Mouse (Mus musculus) hindbrain, embryonic 15.5 days (tissue): ENCODE measurements around the gene Tspan4. TPM values are rescaled to one million over a fixed set of nuclear protein-coding genes. Genes with fewer than 3 reads are reported as not detected.
"Not testable (repeated sequence)": the region's sequence is repeated elsewhere in the genome, so short reads cannot be mapped to it uniquely, and the experiment has no call there.

Source experiments
- ATAC-seq: fragments of 200-750 bp; cut with Nextera tagmentation; 2 replicates; pipeline ENCODE4 v1.8.0; 2017; ENCODE audit warnings: low read depth, moderate number of reproducible peaks, moderate TSS enrichment; ENCODE audit not compliant: low FRiP score
- H3K27ac ChIP-seq: fragments of 300-500 bp; sonication (generic); replicated peaks from 2 replicates; pipeline ENCODE4 v1.5.1; 2015; ENCODE audit warnings: mild to moderate bottlenecking, inconsistent platforms
- H3K27me3 ChIP-seq: fragments of 300-500 bp; sonication (generic); 2 replicates; pipeline ENCODE4 v1.6.1; 2015; ENCODE audit warnings: control low read depth, inconsistent platforms
- H3K36me3 ChIP-seq: fragments of 300-500 bp; sonication (generic); 2 replicates; pipeline ENCODE4 v1.6.1; 2015; ENCODE audit warnings: control low read depth, inconsistent platforms
- H3K4me1 ChIP-seq: fragments of 300-500 bp; sonication (generic); replicated peaks from 2 replicates; pipeline ENCODE4 v1.6.1; 2015; ENCODE audit warnings: control low read depth, inconsistent platforms
- H3K4me2 ChIP-seq: fragments of 300-500 bp; sonication (generic); 2 replicates; pipeline ENCODE4 v1.6.1; 2015; ENCODE audit warnings: moderate library complexity, mild to moderate bottlenecking, inconsistent platforms
- H3K4me3 ChIP-seq: fragments of 300-500 bp; sonication (generic); 2 replicates; pipeline ENCODE4 v1.5.1; 2015; ENCODE audit warnings: mild to moderate bottlenecking, inconsistent platforms
- H3K9ac ChIP-seq: fragments of 300-500 bp; sonication (generic); 2 replicates; pipeline ENCODE4 v1.6.1; 2015; ENCODE audit warnings: inconsistent platforms
- H3K9me3 ChIP-seq: fragments of 300-500 bp; sonication (generic); 2 replicates; pipeline ENCODE4 v1.6.1; 2016; ENCODE audit warnings: control low read depth, inconsistent platforms
- WGBS: fragments of 180-500 bp; shearing (Covaris S2); methylation state at CpG from one replicate; pipeline ENCODE4 v1.1.7; 2015; 5-methylcytosine and 5-hydroxymethylcytosine counted together
- polyA plus RNA-seq: library from polyadenylated mRNA; unstranded; fragments of >200 nt; fragmentation: Nextera tagmentation; extraction: Ambion mirVana; gene quantifications from 2 replicates; pipeline ENCODE4 v1.2.1, GENCODE M21; 2015

The Tspan4 gene
- polyA plus RNA-seq, 1 experiment from 2014 or later: 63.2 TPM

DNA sequence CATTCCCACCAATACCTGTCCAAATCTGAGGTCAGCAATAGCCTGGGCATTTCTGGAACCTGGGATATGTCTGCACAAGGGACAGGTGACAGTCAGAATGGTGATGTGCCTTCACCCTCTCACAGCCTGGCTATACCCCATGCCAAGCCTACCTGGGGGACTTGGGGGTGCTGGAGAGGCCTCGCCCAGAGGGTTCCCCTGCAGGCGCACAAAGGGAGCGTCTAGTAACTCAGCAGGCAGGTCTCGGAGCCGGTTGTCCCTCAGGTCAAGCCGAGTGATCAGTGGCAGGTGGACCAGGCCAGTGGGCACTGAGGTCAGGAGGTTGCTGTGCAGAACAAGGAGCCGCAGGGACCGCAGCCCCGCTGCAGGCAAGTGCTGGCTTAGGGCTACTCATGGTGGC lies 33.6 kb upstream of the Tspan4 start:
- Histone ChIP-seq H3K4me2 (no peak overlapping the region), H3K9ac (no peak overlapping the region), H3K9me3 (no peaks in the 10 kb centered on the region), H3K4me3 (no peak overlapping the region), H3K27ac (no peak overlapping the region), H3K27me3 (no peaks in the 10 kb centered on the region), H3K4me1 (peaks cover 35% of the 10 kb centered on the region), H3K36me3 (no peaks in the 10 kb centered on the region)
- no peak for ATAC-seq
- WGBS: 96% methylated on average over 9 of the region's 9 CpGs

- H3K27me3 ChIP-seq: no peaks in the 10 kb centered on the region
- 94% methylated on average over 13 of the region's 13 CpGs for WGBS
- H3K4me3 ChIP-seq: no peak overlapping the region
- no peaks in the 10 kb centered on the region for H3K9me3 ChIP-seq
- no peak overlapping the region for H3K27ac ChIP-seq
- H3K36me3 ChIP-seq: no peaks in the 10 kb centered on the region
- no peak overlapping the region for H3K9ac ChIP-seq
- no peak for ATAC-seq
- peak overlapping the region; percentile 75; the same call in 1 of the 2 replicates for H3K4me2 ChIP-seq
- peaks cover 34% of the 10 kb centered on the region for H3K4me1 ChIP-seq
These were observed 32.8 kb upstream of the Tspan4 start for GRCm38 (mm10) chr7:141442199-141442598.

- Histone ChIP-seq H3K9ac (peak overlapping the region; percentile 39; the same call in 1 of the 2 replicates), H3K4me3 (peak overlapping the region; percentile 36), H3K4me1 (peaks cover 29% of the 10 kb centered on the region), H3K9me3 (no peaks in the 10 kb centered on the region), H3K36me3 (no peaks in the 10 kb centered on the region), H3K27me3 (no peaks in the 10 kb centered on the region), H3K4me2 (peak overlapping the region; percentile 75), H3K27ac (no peak overlapping the region; the same call in 1 of the 2 replicates)
- ATAC-seq: no peak
- WGBS: 27% methylated on average over 12 of the region's 12 CpGs
These were observed 31.8 kb upstream of the Tspan4 start for GRCm38 (mm10) chr7:141443081-141443821.

DNA sequence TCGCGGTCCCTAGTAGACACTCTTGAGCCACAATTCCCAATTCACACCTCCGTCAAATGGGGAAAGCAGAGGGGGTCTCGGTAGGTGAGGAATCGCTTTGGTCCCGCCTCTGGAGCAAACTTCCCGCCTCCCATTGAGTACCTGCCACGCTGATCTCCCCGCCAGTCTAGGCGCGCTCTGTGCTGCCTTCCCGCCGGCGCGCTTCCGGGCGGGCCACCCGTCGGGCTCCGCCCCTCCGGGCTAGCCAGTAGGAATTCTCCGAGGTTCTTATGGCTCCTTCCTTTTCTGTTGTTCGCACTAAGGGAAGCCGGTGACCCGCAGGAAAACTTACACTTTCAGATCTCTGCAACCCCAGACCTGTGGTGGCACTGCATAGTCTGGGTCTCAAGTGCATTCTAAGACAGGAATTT lies 31.2 kb upstream of the Tspan4 start, which contains the start of gene Pidd1:
Gene Pidd1 (minus strand): TSS at position 198 of the 410 bp plus-strand sequence.
- Histone ChIP-seq H3K4me3 (peak within 1 kb of the TSS; percentile 36), H3K27me3 (no peaks in the 10 kb centered on the region), H3K9me3 (no peaks in the 10 kb centered on the region), H3K4me1 (peaks cover 32% of the 10 kb centered on the region), H3K4me2 (peak within 1 kb of the TSS; percentile 75), H3K27ac (no peak within 1 kb of the TSS; the same call in 1 of the 2 replicates), H3K9ac (peak within 1 kb of the TSS; percentile 39; the same call in 1 of the 2 replicates), H3K36me3 (peaks cover 5% of the 10 kb centered on the region; the same call in 1 of the 2 replicates)
- 0% methylated on average over 25 of the region's 25 CpGs for WGBS
- no peak for ATAC-seq

GRCm38 (mm10) chr7:141446374-141446773 lies 28.7 kb upstream of the Tspan4 start:
- H3K4me2 ChIP-seq: peak overlapping the region; percentile 70
- not testable (repeated sequence) for H3K9ac ChIP-seq, H3K27me3 ChIP-seq, H3K4me3 ChIP-seq, H3K27ac ChIP-seq, ATAC-seq, H3K9me3 ChIP-seq
- peaks cover 34% of the 10 kb centered on the region for H3K4me1 ChIP-seq
- 86% methylated on average over 3 of the region's 3 CpGs for WGBS
- peaks cover 28% of the 10 kb centered on the region for H3K36me3 ChIP-seq

DNA sequence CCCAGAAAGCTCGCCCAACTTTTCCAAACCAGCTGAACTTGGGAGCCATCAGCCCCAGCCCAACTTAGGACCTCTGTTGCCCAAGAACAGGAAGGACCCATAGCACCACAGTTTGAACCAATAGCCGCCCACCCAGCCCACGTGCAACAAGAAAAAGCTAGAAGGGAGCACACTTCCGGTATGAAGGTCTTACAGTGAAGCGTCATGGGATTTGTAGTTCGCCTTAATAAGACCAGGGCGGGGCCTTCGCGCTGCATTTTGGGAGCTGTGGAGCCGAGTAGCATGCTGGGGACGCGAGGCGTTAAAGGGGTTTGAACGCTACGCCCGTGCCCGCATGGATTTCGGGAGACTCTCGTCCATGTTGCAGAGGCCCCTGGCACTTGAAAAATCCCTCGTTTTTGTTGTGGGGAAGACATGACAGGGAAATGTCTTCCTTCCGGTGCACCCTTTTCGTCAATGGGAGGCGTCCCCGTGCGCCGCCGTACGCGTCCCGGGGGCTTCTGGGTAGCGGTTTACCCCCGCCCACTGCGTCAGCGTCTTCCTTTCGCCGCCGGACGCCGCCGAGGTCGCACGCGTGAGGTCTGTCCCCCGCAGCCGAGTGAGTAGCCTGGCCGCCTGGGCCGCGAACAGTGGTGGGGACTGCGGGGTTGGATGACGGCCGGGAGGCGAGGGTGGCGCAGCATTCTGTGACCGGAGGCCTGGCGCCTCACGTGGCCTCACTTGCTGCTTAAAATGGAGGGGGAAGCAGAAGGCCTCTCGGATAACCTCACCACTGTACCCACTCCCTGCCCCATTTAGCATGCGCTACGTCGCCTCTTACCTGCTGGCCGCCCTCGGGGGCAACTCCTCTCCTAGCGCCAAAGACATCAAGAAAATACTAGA lies 27.7 kb upstream of the Tspan4 start, which contains the start of gene Rplp2:
Gene Rplp2 (plus strand): TSS at position 261 of the 882 bp plus-strand sequence.
- Histone ChIP-seq H3K4me3 (peak within 1 kb of the TSS; percentile 79), H3K27ac (peak within 1 kb of the TSS; percentile 95), H3K27me3 (no peaks in the 10 kb centered on the region), H3K4me1 (peaks cover 34% of the 10 kb centered on the region), H3K4me2 (peak within 1 kb of the TSS; percentile 70), H3K36me3 (peaks cover 36% of the 10 kb centered on the region), H3K9ac (peak within 1 kb of the TSS; percentile 96), H3K9me3 (no peaks in the 10 kb centered on the region)
- under 1% methylated on average over 63 of the region's 63 CpGs for WGBS
- ATAC-seq: peak; percentile 93

DNA sequence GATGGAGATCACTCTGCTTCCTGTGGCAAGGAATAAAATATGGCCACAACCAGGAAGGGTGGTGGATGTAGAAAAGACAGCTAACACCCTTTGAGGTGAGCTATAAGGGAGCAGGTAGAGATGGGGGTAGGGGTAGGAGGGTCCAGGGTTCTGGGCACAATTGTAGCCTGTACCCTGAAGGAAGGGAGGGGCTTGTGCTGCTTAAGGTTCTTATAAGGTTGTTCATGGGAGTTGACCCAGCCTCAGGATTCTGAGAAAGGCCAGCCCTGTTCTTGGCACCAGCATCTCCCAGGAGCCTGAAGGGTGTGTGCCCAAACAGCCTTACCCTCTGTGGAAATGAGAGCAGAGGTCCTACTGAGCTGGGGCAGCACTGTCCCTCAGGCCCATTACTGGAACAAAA lies 23.1 kb upstream of the Tspan4 start:
- no peak overlapping the region for H3K27ac ChIP-seq
- no peaks in the 10 kb centered on the region for H3K9me3 ChIP-seq
- ATAC-seq: no peak
- no peak overlapping the region for H3K4me2 ChIP-seq
- H3K27me3 ChIP-seq: no peaks in the 10 kb centered on the region
- H3K9ac ChIP-seq: no peak overlapping the region
- no peak overlapping the region for H3K4me3 ChIP-seq
- peaks cover 36% of the 10 kb centered on the region for H3K36me3 ChIP-seq
- H3K4me1 ChIP-seq: peaks cover 31% of the 10 kb centered on the region

GRCm38 (mm10) chr7:141453636-141454035 lies 21.4 kb upstream of the Tspan4 start:
- H3K4me1 ChIP-seq: peaks cover 25% of the 10 kb centered on the region
- no peaks in the 10 kb centered on the region for H3K9me3 ChIP-seq
- H3K4me2 ChIP-seq: no peak overlapping the region
- H3K27me3 ChIP-seq: no peaks in the 10 kb centered on the region
- 81% methylated on average over 2 of the region's 2 CpGs for WGBS
- H3K4me3 ChIP-seq: no peak overlapping the region
- ATAC-seq: no peak
- peaks cover 34% of the 10 kb centered on the region for H3K36me3 ChIP-seq
- no peak overlapping the region for H3K9ac ChIP-seq
- no peak overlapping the region for H3K27ac ChIP-seq

DNA sequence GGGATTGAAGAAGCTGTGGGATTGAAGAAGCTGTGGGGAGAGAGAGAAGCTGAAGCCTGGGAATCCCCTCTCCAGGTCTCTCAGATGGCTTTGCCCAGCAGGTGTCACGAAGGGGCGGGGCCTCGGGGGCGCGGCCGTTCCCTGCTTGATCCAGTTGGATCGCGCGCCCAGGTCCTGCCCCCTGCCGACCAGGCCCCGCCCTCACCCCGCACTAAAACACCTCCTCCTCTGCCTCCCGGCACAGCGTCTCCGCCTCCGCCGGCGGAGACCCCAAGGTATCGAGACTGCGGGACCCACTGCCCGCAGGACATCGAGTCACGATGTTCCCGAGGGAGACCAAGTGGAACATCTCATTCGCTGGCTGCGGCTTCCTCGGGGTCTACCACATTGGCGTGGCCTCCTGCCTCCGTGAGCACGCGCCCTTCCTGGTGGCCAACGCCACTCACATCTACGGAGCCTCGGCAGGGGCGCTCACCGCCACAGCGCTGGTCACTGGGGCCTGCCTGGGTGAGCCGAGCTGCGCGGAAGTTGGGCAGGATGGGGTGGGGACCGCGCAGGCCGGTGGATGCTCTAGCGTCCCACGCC lies 20.0 kb upstream of the Tspan4 start, which contains the start of gene Pnpla2:
Gene Pnpla2 (plus strand): TSS at position 232 of the 585 bp plus-strand sequence.
- H3K4me3 ChIP-seq: peak within 1 kb of the TSS; percentile 68
- H3K4me2 ChIP-seq: peak within 1 kb of the TSS; percentile 89
- peaks cover 21% of the 10 kb centered on the region for H3K4me1 ChIP-seq
- H3K9ac ChIP-seq: peak within 1 kb of the TSS; percentile 63
- peaks cover 10% of the 10 kb centered on the region for H3K27me3 ChIP-seq
- under 1% methylated on average over 43 of the region's 45 CpGs for WGBS
- peak; percentile 80 for ATAC-seq
- H3K36me3 ChIP-seq: peaks cover 30% of the 10 kb centered on the region
- H3K27ac ChIP-seq: peak within 1 kb of the TSS; percentile 61
- no peaks in the 10 kb centered on the region for H3K9me3 ChIP-seq

- Histone ChIP-seq H3K9me3 (no peaks in the 10 kb centered on the region), H3K9ac (peak overlapping the region; percentile 63), H3K27ac (peak overlapping the region; percentile 61), H3K36me3 (peaks cover 23% of the 10 kb centered on the region), H3K27me3 (peaks cover 17% of the 10 kb centered on the region), H3K4me1 (peaks cover 21% of the 10 kb centered on the region), H3K4me3 (peak overlapping the region; percentile 68), H3K4me2 (peak overlapping the region; percentile 89)
- 2% methylated on average over 23 of the region's 23 CpGs for WGBS
- ATAC-seq: peak; percentile 14
These were observed 19.3 kb upstream of the Tspan4 start for GRCm38 (mm10) chr7:141455610-141456314.

- Histone ChIP-seq H3K9ac (no peak overlapping the region), H3K4me3 (no peak overlapping the region), H3K9me3 (no peaks in the 10 kb centered on the region), H3K27ac (no peak overlapping the region), H3K4me2 (peak overlapping the region; percentile 89; the same call in 1 of the 2 replicates), H3K27me3 (peaks cover 26% of the 10 kb centered on the region), H3K36me3 (peaks cover 15% of the 10 kb centered on the region), H3K4me1 (peaks cover 25% of the 10 kb centered on the region)
- WGBS: 97% methylated on average over 6 of the region's 6 CpGs
- no peak for ATAC-seq
These were observed 18.3 kb upstream of the Tspan4 start for GRCm38 (mm10) chr7:141456739-141457138.
